Mouse (Mus musculus) embryonic facial prominence, embryonic 11.5 days (tissue): Measurements from ENCODE around the gene Primpol. TPM values are rescaled to one million over a fixed set of nuclear protein-coding genes. Genes with fewer than 3 reads are reported as not detected.

ENCODE experiments used
- ATAC-seq: fragments of 200-750 bp; cut with Nextera tagmentation; replicated peaks from 2 replicates; pipeline ENCODE4 v1.8.0; 2017; ENCODE audit warnings: low read depth; ENCODE audit not compliant: insufficient number of reproducible peaks, low FRiP score, low TSS enrichment
- DNase-seq: peaks from one replicate; pipeline ENCODE4 v3.0.0-alpha.2; 2015; ENCODE audit warnings: low spot score
- H3K27ac ChIP-seq: fragments of 300-500 bp; sonication (generic); replicated peaks from 2 replicates; pipeline ENCODE4 v1.5.1; 2014; ENCODE audit warnings: mild to moderate bottlenecking, low read depth, low read length, control low read depth
- H3K27me3 ChIP-seq: fragments of 300-500 bp; sonication (generic); 2 replicates; pipeline ENCODE4 v1.6.1; 2014; ENCODE audit warnings: mild to moderate bottlenecking, low read length, moderate library complexity, mixed read lengths; ENCODE audit not compliant: control insufficient read depth, insufficient read depth
- H3K36me3 ChIP-seq: fragments of 300-500 bp; sonication (generic); replicated peaks from 2 replicates; pipeline ENCODE4 v1.6.1; 2014; ENCODE audit warnings: low read depth, mild to moderate bottlenecking, low read length, moderate library complexity, mixed read lengths; ENCODE audit not compliant: control insufficient read depth, insufficient read depth
- H3K4me1 ChIP-seq: fragments of 300-500 bp; sonication (generic); 2 replicates; pipeline ENCODE4 v1.6.1; 2014; ENCODE audit warnings: low read length, mixed read lengths; ENCODE audit not compliant: control insufficient read depth, insufficient read depth
- H3K4me2 ChIP-seq: fragments of 300-500 bp; sonication (generic); 2 replicates; pipeline ENCODE4 v1.6.1; 2014; ENCODE audit warnings: low read depth, mild to moderate bottlenecking, control low read depth, low read length, moderate library complexity
- H3K4me3 ChIP-seq: fragments of 300-500 bp; sonication (generic); 2 replicates; pipeline ENCODE4 v1.5.1; 2014; ENCODE audit warnings: low read depth, low read length, control low read depth
- H3K9ac ChIP-seq: fragments of 300-500 bp; sonication (generic); replicated peaks from 2 replicates; pipeline ENCODE4 v1.6.1; 2014; ENCODE audit warnings: mild to moderate bottlenecking, control low read depth, low read length
- H3K9me3 ChIP-seq: fragments of 300-500 bp; sonication (generic); replicated peaks from 2 replicates; pipeline ENCODE4 v1.6.1; 2016; ENCODE audit warnings: mild to moderate bottlenecking, low read length, inconsistent platforms, mixed read lengths; ENCODE audit not compliant: control insufficient read depth
- WGBS: fragments of 180-500 bp; shearing (Covaris S2); extraction: QIAGEN DNeasy Blood & Tissue Kit; methylation state at CpG from one replicate; pipeline ENCODE4 v1.1.7; 2014; 5-methylcytosine and 5-hydroxymethylcytosine counted together
- polyA plus RNA-seq: library from polyadenylated mRNA; unstranded; fragments of >200 nt; fragmentation: Nextera tagmentation; extraction: Ambion mirVana; gene quantifications from 2 replicates; pipeline ENCODE4 v1.2.1, GENCODE M21; 2014

Primpol gene
- polyA plus RNA-seq, 1 experiment from 2014 or later, result 11.2 TPM

DNA sequence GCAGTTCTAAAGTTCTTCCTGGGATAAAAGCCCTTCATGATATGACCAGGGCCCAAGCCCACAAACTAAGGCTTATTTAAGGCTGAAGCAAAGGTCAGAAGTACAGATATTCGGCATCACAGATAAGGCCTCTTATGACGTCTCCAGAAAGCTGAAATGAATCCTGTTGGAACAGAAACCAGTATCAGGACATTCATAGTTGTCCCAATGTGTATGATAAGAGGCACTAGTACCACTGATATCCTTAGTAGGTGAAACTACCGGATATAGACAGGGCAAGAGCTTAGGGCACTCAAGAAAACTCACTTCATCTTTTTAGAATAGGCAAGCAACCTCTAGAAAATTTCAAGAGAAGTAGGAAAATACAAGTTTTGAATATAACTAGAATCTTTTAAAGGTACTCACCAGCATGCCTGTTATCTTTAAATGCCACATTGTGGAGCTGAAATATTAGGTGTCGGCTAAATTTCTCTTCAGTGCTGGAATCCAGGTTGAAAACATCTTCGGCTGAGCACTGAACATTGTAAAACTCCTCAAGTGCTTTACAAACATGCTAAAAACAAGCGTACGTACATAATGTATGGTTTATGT lies 17.6 kb downstream of the Primpol start:
- WGBS, result 94% methylated on average over 7 of the region's 7 CpGs
- no peak overlapping the region for H3K27ac ChIP-seq
- no peaks in the 10 kb centered on the region for H3K4me1 ChIP-seq
- H3K9ac ChIP-seq, result no peak overlapping the region
- no peak overlapping the region for H3K4me2 ChIP-seq
- ATAC-seq (no peak), DNase-seq (no peak)
- no peak overlapping the region for H3K4me3 ChIP-seq
- no peaks in the 10 kb centered on the region for H3K27me3 ChIP-seq
- no peaks in the 10 kb centered on the region for H3K36me3 ChIP-seq
- H3K9me3 ChIP-seq, result no peaks in the 10 kb centered on the region

GRCm38 (mm10) chr8:46598753-46599152 lies 18.3 kb downstream of the Primpol start:
- Histone ChIP-seq H3K27me3 (no peaks in the 10 kb centered on the region), H3K9me3 (no peaks in the 10 kb centered on the region), H3K4me1 (no peaks in the 10 kb centered on the region), H3K36me3 (no peaks in the 10 kb centered on the region), H3K4me2 (no peak overlapping the region), H3K4me3 (no peak overlapping the region), H3K27ac (no peak overlapping the region), H3K9ac (no peak overlapping the region)
- no peak for DNase-seq
- no peak for ATAC-seq
- 96% methylated on average over 5 of the region's 5 CpGs for WGBS

GRCm38 (mm10) chr8:46598114-46598513 lies 18.9 kb downstream of the Primpol start:
- Histone ChIP-seq H3K9me3 (no peaks in the 10 kb centered on the region), H3K36me3 (no peaks in the 10 kb centered on the region), H3K4me1 (no peaks in the 10 kb centered on the region), H3K4me3 (no peak overlapping the region), H3K9ac (no peak overlapping the region), H3K27ac (no peak overlapping the region), H3K27me3 (no peaks in the 10 kb centered on the region), H3K4me2 (no peak overlapping the region)
- no peak for DNase-seq
- 87% methylated on average over 2 of the region's 2 CpGs for WGBS
- no peak for ATAC-seq

DNA sequence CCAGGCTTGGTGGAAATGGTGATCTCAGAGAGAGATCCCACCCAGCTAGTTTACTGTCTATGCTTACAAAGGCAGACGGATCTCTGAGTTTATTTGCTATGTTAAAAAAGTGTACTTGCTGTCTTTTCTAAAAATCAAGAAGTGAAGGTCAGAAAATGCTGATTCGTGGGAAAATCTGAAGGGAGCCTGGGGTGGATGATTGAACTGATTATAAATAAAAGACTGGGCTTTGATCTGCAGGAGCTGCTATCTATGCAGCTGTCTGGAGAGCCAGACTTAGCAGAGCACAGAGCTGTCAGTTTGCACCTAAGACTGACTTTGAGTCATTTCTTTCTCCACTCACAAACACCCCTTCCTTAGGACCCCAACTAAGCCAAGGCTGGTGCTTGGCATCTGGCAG lies 19.6 kb downstream of the Primpol start:
- H3K9ac ChIP-seq, result no peak overlapping the region
- no peak overlapping the region for H3K4me3 ChIP-seq
- H3K4me2 ChIP-seq, result no peak overlapping the region
- H3K4me1 ChIP-seq, result no peaks in the 10 kb centered on the region
- no peaks in the 10 kb centered on the region for H3K9me3 ChIP-seq
- no peak for DNase-seq
- no peak overlapping the region for H3K27ac ChIP-seq
- H3K36me3 ChIP-seq, result no peaks in the 10 kb centered on the region
- 82% methylated on average over 2 of the region's 2 CpGs for WGBS
- H3K27me3 ChIP-seq, result no peaks in the 10 kb centered on the region
- no peak for ATAC-seq

DNA sequence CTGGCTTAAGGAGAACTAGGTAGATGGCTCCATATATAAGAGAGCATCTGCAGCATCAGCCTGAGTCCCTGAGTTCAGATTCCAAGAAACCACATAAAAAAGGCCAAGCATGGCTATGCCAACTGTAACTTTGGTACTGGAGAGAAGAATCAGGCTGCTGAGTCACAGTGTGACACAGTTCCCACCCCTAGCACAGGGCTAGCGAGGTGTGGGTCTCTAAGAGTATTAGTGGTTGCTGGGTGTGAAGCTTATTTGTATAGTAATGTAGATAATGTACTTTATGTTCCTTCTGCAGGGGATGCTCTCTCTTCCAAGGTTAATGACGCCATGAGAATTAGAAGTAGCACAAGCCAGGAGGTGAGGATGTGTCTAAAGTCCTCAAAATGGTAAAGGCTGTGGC lies 20.5 kb downstream of the Primpol start:
- Histone ChIP-seq H3K4me2 (no peak overlapping the region), H3K27me3 (no peaks in the 10 kb centered on the region), H3K27ac (no peak overlapping the region), H3K9me3 (no peaks in the 10 kb centered on the region), H3K4me1 (no peaks in the 10 kb centered on the region), H3K4me3 (no peak overlapping the region), H3K9ac (no peak overlapping the region), H3K36me3 (no peaks in the 10 kb centered on the region)
- WGBS, result 98% methylated on average over 2 of the region's 2 CpGs
- ATAC-seq, result no peak
- DNase-seq, result no peak

GRCm38 (mm10) chr8:46595593-46595992 lies 21.4 kb downstream of the Primpol start:
- Histone ChIP-seq H3K4me2 (no peak overlapping the region), H3K4me3 (no peak overlapping the region), H3K4me1 (no peaks in the 10 kb centered on the region), H3K9me3 (no peaks in the 10 kb centered on the region), H3K36me3 (no peaks in the 10 kb centered on the region), H3K9ac (no peak overlapping the region), H3K27me3 (no peaks in the 10 kb centered on the region), H3K27ac (no peak overlapping the region)
- 93% methylated on average over 2 of the region's 2 CpGs for WGBS
- DNase-seq (no peak), ATAC-seq (no peak)

GRCm38 (mm10) chr8:46593772-46594171 lies 23.2 kb downstream of the Primpol start:
- no peaks in the 10 kb centered on the region for H3K36me3 ChIP-seq
- H3K27me3 ChIP-seq, result no peaks in the 10 kb centered on the region
- no peak for ATAC-seq
- 69% methylated on average over 2 of the region's 2 CpGs for WGBS
- H3K4me2 ChIP-seq, result no peak overlapping the region
- H3K27ac ChIP-seq, result no peak overlapping the region
- no peak overlapping the region for H3K4me3 ChIP-seq
- H3K4me1 ChIP-seq, result no peaks in the 10 kb centered on the region
- no peaks in the 10 kb centered on the region for H3K9me3 ChIP-seq
- H3K9ac ChIP-seq, result no peak overlapping the region
- no peak for DNase-seq

- no peak overlapping the region for H3K4me3 ChIP-seq
- WGBS, result 84% methylated on average over 8 of the region's 8 CpGs
- ATAC-seq (no peak), DNase-seq (no peak)
- H3K9ac ChIP-seq, result no peak overlapping the region
- no peaks in the 10 kb centered on the region for H3K4me1 ChIP-seq
- H3K4me2 ChIP-seq, result no peak overlapping the region
- H3K27ac ChIP-seq, result no peak overlapping the region
- H3K9me3 ChIP-seq, result no peaks in the 10 kb centered on the region
- no peaks in the 10 kb centered on the region for H3K27me3 ChIP-seq
- H3K36me3 ChIP-seq, result no peaks in the 10 kb centered on the region
Measured at GRCm38 (mm10) chr8:46593067-46593466, 23.9 kb downstream of the Primpol start.
